In genomic region chr16:43951591-43951990, GRCm38 (mm10) we compare ENCODE assay signal across 12 mouse cellular contexts. TPM values are rescaled to one million over a fixed set of nuclear protein-coding genes. Genes with fewer than 3 reads are reported as not detected.
A peak's percentile ranks its signal among the peaks of the same experiment; 100 is the strongest.
DNase-seq lines count a peak whose midpoint lies in the region; ATAC-seq and TF ChIP-seq lines count a peak whose summit lies in the region.
"Had no signal": no experiment of that assay in that cellular context is flagged by ENCODE, and none has a peak within 500 bp of the region (broad histone marks: within the 10 kb centered on the region; RNA-seq: fewer than 3 reads in every experiment).

No protein-coding gene starts in this region.

- no peak overlapping the region for H3K27ac ChIP-seq in heart, embryonic 10.5 days
- H3K27ac ChIP-seq in liver, postnatal 0 days (ENCODE audit: low read depth): peak overlapping the region; percentile 30; the same call in 1 of the 2 replicates
- no peak overlapping the region for H3K27ac ChIP-seq in forebrain, embryonic 12.5 days
- H3K27ac ChIP-seq in midbrain, embryonic 10.5 days (replicated peaks): no peak overlapping the region
- H3K27ac ChIP-seq: heart, embryonic 15.5 days; liver, embryonic 15.5 days had no signal

- no peaks in the 10 kb centered on the region for H3K9me3 ChIP-seq in heart, embryonic 10.5 days
- no peaks in the 10 kb centered on the region for H3K9me3 ChIP-seq in liver, postnatal 0 days (ENCODE audit: low read length)
- no peaks in the 10 kb centered on the region for H3K9me3 ChIP-seq in forebrain, embryonic 12.5 days
- no peaks in the 10 kb centered on the region for H3K9me3 ChIP-seq in midbrain, embryonic 10.5 days (replicated peaks)
- H3K9me3 ChIP-seq: heart, embryonic 15.5 days; liver, embryonic 15.5 days had no signal

- intact Hi-C loops in heart, postnatal 36 days (cut with DNase I): no loop called here

- H3K9ac ChIP-seq in liver, postnatal 0 days (replicated peaks): no peak overlapping the region
- no peak overlapping the region for H3K9ac ChIP-seq in forebrain, embryonic 12.5 days
- H3K9ac ChIP-seq: heart, embryonic 15.5 days; liver, embryonic 15.5 days had no signal

- TF ChIP-seq EP300 in liver, postnatal 0 days (IDR thresholded peaks at IDR 0.05; ENCODE audit: low read depth): no peak

- 60% methylated on average over 4 of the region's 4 CpGs for WGBS in heart, embryonic 10.5 days
- WGBS in liver, postnatal 0 days (ENCODE audit: insufficient replicate concordance): 30% methylated on average over 4 of the region's 4 CpGs
- WGBS in forebrain, embryonic 12.5 days: 88% methylated on average over 4 of the region's 4 CpGs
- WGBS in midbrain, embryonic 10.5 days: 84% methylated on average over 4 of the region's 4 CpGs

- no peak overlapping the region for H3K4me3 ChIP-seq in heart, embryonic 10.5 days
- H3K4me3 ChIP-seq in liver, postnatal 0 days (ENCODE audit: low read depth, low read length): no peak overlapping the region
- no peak overlapping the region for H3K4me3 ChIP-seq in forebrain, embryonic 12.5 days (replicated peaks)
- H3K4me3 ChIP-seq in midbrain, embryonic 10.5 days: no peak overlapping the region
- H3K4me3 ChIP-seq: heart, embryonic 15.5 days; liver, embryonic 15.5 days had no signal

- H3K36me3 ChIP-seq in heart, embryonic 10.5 days: no peaks in the 10 kb centered on the region
- no peaks in the 10 kb centered on the region; the same call in none of the 2 replicates for H3K36me3 ChIP-seq in liver, postnatal 0 days (replicated peaks; ENCODE audit: insufficient read depth, low read length)
- H3K36me3 ChIP-seq in forebrain, embryonic 12.5 days (replicated peaks): no peaks in the 10 kb centered on the region; the same call in 1 of the 2 replicates
- 0 out of 2 replicates have a peak, but pooled peaks cover 6% of the 10 kb centered on the region for H3K36me3 ChIP-seq in midbrain, embryonic 10.5 days
- H3K36me3 ChIP-seq: heart, embryonic 15.5 days; liver, embryonic 15.5 days had no signal

- H3K4me2 ChIP-seq in liver, postnatal 0 days (ENCODE audit: low read depth, low read length): no peak overlapping the region; the same call in 1 of the 2 replicates
- H3K4me2 ChIP-seq in forebrain, embryonic 12.5 days: no peak overlapping the region
- H3K4me2 ChIP-seq: heart, embryonic 15.5 days; liver, embryonic 15.5 days had no signal

- H3K27me3 ChIP-seq in heart, embryonic 10.5 days (ENCODE audit: insufficient read depth, poor library complexity, severe bottlenecking): no peaks in the 10 kb centered on the region
- no peaks in the 10 kb centered on the region for H3K27me3 ChIP-seq in liver, postnatal 0 days (ENCODE audit: insufficient read depth, low read length)
- H3K27me3 ChIP-seq in forebrain, embryonic 12.5 days: no peaks in the 10 kb centered on the region
- no peaks in the 10 kb centered on the region for H3K27me3 ChIP-seq in midbrain, embryonic 10.5 days (ENCODE audit: low read depth, poor library complexity, severe bottlenecking)
- H3K27me3 ChIP-seq: heart, embryonic 15.5 days; liver, embryonic 15.5 days had no signal

- TF ChIP-seq CTCF in liver, postnatal 0 days (IDR thresholded peaks at IDR 0.05; ENCODE audit: low read depth): no peak

- peak; percentile 21 to 22 for DNase-seq in heart, postnatal 36 days
- no peak for DNase-seq in heart, embryonic 10.5 days (ENCODE audit: low spot score)
- peak; percentile 15 for DNase-seq in R1 (ENCODE audit: low read depth, low spot score)
- DNase-seq in liver, postnatal 0 days: peak; percentile 38
- DNase-seq in spleen, adult 12 weeks (ENCODE audit: low spot score): peak; percentile 10
- no peak for DNase-seq in midbrain, embryonic 10.5 days (ENCODE audit: low spot score)
- DNase-seq in right cerebral cortex, postnatal 36 days (ENCODE audit: low spot score in 2 of 2): no peak

- H3K4me1 ChIP-seq in heart, embryonic 10.5 days: no peaks in the 10 kb centered on the region
- no peaks in the 10 kb centered on the region; the same call in 1 of the 2 replicates for H3K4me1 ChIP-seq in liver, postnatal 0 days (ENCODE audit: insufficient read depth)
- no peaks in the 10 kb centered on the region for H3K4me1 ChIP-seq in forebrain, embryonic 12.5 days
- no peaks in the 10 kb centered on the region for H3K4me1 ChIP-seq in midbrain, embryonic 10.5 days
- H3K4me1 ChIP-seq: heart, embryonic 15.5 days; liver, embryonic 15.5 days had no signal

- peak; percentile 63 for ATAC-seq in liver, postnatal 0 days
- no peak for ATAC-seq in forebrain, embryonic 12.5 days (ENCODE audit: low FRiP score)
- ATAC-seq: activated CD4-positive, CD25-positive, alpha-beta regulatory T cell, adult 4 months; forebrain, embryonic 16.5 days had no signal

RNA-seq across cellular contexts. Expression of gene Qtrt2, which starts 25.0 kb away (rescaled TPM):
- total RNA-seq in heart, postnatal 36 days (2021): 10 to 100 TPM; 10.9 to 14.1 TPM
- polyA plus RNA-seq in heart, embryonic 10.5 days (2016; fragmentation: Nextera tagmentation; extraction: Ambion mirVana): 16.9 and 22.3 TPM in 2 replicates
- 4.4 and 4.7 TPM in 2 replicates for polyA plus RNA-seq in liver, postnatal 0 days (2015; fragmentation: Nextera tagmentation; extraction: Ambion mirVana)
- polyA plus RNA-seq in forebrain, embryonic 12.5 days (2016; fragmentation: Nextera tagmentation; extraction: Ambion mirVana): 34.7 and 35.6 TPM in 2 replicates
- 32.2 and 32.5 TPM in 2 replicates for polyA plus RNA-seq in midbrain, embryonic 10.5 days (2016; fragmentation: Nextera tagmentation; extraction: Ambion mirVana)

RNA-seq across cellular contexts. Expression of gene Zdhhc23, which starts 28.0 kb away (rescaled TPM):
- under 1 TPM; 0.28 to 0.38 TPM for total RNA-seq in heart, postnatal 36 days (2021)
- polyA plus RNA-seq in heart, embryonic 10.5 days (2016; fragmentation: Nextera tagmentation; extraction: Ambion mirVana): 1.2 TPM in 2 replicates
- 0.20 and 0.40 TPM in 2 replicates for polyA plus RNA-seq in liver, postnatal 0 days (2015; fragmentation: Nextera tagmentation; extraction: Ambion mirVana)
- 0.62 and 0.66 TPM in 2 replicates for polyA plus RNA-seq in forebrain, embryonic 12.5 days (2016; fragmentation: Nextera tagmentation; extraction: Ambion mirVana)
- polyA plus RNA-seq in midbrain, embryonic 10.5 days (2016; fragmentation: Nextera tagmentation; extraction: Ambion mirVana): 0.17 and 0.40 TPM in 2 replicates

Comparison
In these comparisons a context has a peak if more than half of its experiments do, and no peak if none do; other contexts are left out.
1. DNase-seq: peak in heart, postnatal 36 days (2 of 2), R1 (single experiment), liver, postnatal 0 days (single experiment) and spleen, adult 12 weeks (single experiment); none in heart, embryonic 10.5 days (single experiment), midbrain, embryonic 10.5 days (single experiment) and right cerebral cortex, postnatal 36 days (0 of 2).